ENCODE assay signal across 1 mouse cellular context in the genomic region with DNA sequence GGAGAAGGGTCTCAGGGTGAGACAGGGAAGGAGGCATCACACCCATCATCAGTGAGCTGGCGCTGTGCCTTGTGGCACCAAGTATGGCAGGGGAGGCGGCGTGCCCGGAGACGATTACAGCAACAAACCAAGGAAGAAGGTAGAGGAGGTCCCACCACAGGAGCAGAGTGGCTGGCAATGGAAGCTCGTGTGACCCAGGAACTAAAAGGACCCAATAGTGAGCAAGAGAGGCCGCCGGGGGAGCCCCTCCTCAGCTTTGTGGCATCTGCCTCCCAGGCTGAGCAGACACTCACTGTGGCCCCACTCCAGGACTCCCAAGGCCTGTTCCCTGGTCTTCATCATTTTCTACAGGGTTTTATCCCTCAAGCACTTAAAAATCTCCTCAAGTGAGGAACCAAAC.
TF ChIP-seq lines count a peak whose summit lies in the region.

No protein-coding gene starts in this region.

TF ChIP-seq in ES-E14, 5 proteins besides CTCF, POLR2A, EP300 and RAD21 (continued from another document):
- no peak for TF ChIP-seq ZC3H11A (IDR thresholded peaks at IDR 0.05; ENCODE audit: borderline replicate concordance, low read depth, low read length)
